Mouse (Mus musculus) splenic B cell, adult 2 months (primary cell): Measurements from ENCODE around the gene Arcn1.
"Not testable (repeated sequence)": the region's sequence is repeated elsewhere in the genome, so short reads cannot be mapped to it uniquely, and the experiment has no call there.

Source experiments
- DNase-seq: peaks from one replicate; pipeline ENCODE4 v3.0.0-alpha.2; 2011; ENCODE audit warnings: low read depth, low spot score
- H3K27me3 ChIP-seq: 2 replicates; pipeline ENCODE4 v1.6.1; 2012; ENCODE audit warnings: mild to moderate bottlenecking, low read length, moderate library complexity, mixed read lengths; ENCODE audit not compliant: control insufficient read depth, poor library complexity, insufficient read depth, severe bottlenecking
- H3K36me3 ChIP-seq: 2 replicates; pipeline ENCODE4 v1.6.1; 2012; ENCODE audit warnings: mild to moderate bottlenecking, low read length, moderate library complexity, mixed read lengths; ENCODE audit not compliant: control insufficient read depth, poor library complexity, insufficient read depth, severe bottlenecking

The Arcn1 gene

GRCm38 (mm10) chr9:44772750-44773651 lies 5.4 kb upstream of the Arcn1 start:
- H3K36me3 ChIP-seq: no peaks in the 10 kb centered on the region; the same call in 1 of the 2 replicates
- peak; percentile 97 for DNase-seq
- H3K27me3 ChIP-seq: no peaks in the 10 kb centered on the region

GRCm38 (mm10) chr9:44772392-44772749 lies 4.7 kb upstream of the Arcn1 start:
- H3K36me3 ChIP-seq: no peaks in the 10 kb centered on the region; the same call in 1 of the 2 replicates
- no peak for DNase-seq
- no peaks in the 10 kb centered on the region for H3K27me3 ChIP-seq

- DNase-seq: no peak
- no peaks in the 10 kb centered on the region for H3K27me3 ChIP-seq
- no peaks in the 10 kb centered on the region; the same call in 1 of the 2 replicates for H3K36me3 ChIP-seq
These were observed 3.7 kb upstream of the Arcn1 start for GRCm38 (mm10) chr9:44771376-44771775.

- not testable (repeated sequence) for H3K27me3 ChIP-seq, DNase-seq, H3K36me3 ChIP-seq
These were observed 367 bp upstream of the Arcn1 start for GRCm38 (mm10) chr9:44768029-44768394.

GRCm38 (mm10) chr9:44760873-44761272 lies 6.8 kb downstream of the Arcn1 start:
- H3K27me3 ChIP-seq: no peaks in the 10 kb centered on the region
- H3K36me3 ChIP-seq: peaks cover 3% of the 10 kb centered on the region; the same call in 1 of the 2 replicates
- DNase-seq: peak; percentile 58

GRCm38 (mm10) chr9:44748473-44748872 lies 19.2 kb downstream of the Arcn1 start:
- no peak for DNase-seq
- Histone ChIP-seq H3K36me3 (peaks cover 37% of the 10 kb centered on the region), H3K27me3 (no peaks in the 10 kb centered on the region)

GRCm38 (mm10) chr9:44747341-44747740 lies 20.3 kb downstream of the Arcn1 start:
- no peak for DNase-seq
- Histone ChIP-seq H3K27me3 (no peaks in the 10 kb centered on the region), H3K36me3 (peaks cover 38% of the 10 kb centered on the region)

GRCm38 (mm10) chr9:44746666-44747065 lies 21.0 kb downstream of the Arcn1 start:
- H3K36me3 ChIP-seq: peaks cover 40% of the 10 kb centered on the region
- DNase-seq: no peak
- no peaks in the 10 kb centered on the region for H3K27me3 ChIP-seq

GRCm38 (mm10) chr9:44745371-44745770 lies 22.3 kb downstream of the Arcn1 start:
- Histone ChIP-seq H3K36me3 (peaks cover 34% of the 10 kb centered on the region), H3K27me3 (no peaks in the 10 kb centered on the region)
- DNase-seq: no peak

GRCm38 (mm10) chr9:44740663-44741192 lies 26.9 kb downstream of the Arcn1 start:
- Histone ChIP-seq H3K36me3 (peaks cover 15% of the 10 kb centered on the region), H3K27me3 (no peaks in the 10 kb centered on the region)
- DNase-seq: no peak

- DNase-seq: no peak
- no peaks in the 10 kb centered on the region; the same call in 1 of the 2 replicates for H3K27me3 ChIP-seq
- H3K36me3 ChIP-seq: peaks cover 3% of the 10 kb centered on the region; the same call in 1 of the 2 replicates
These were observed 30.2 kb downstream of the Arcn1 start for GRCm38 (mm10) chr9:44737240-44737949.

GRCm38 (mm10) chr9:44736301-44736700 lies 31.3 kb downstream of the Arcn1 start:
- Histone ChIP-seq H3K36me3 (no peaks in the 10 kb centered on the region), H3K27me3 (no peaks in the 10 kb centered on the region; the same call in 1 of the 2 replicates)
- DNase-seq: no peak

- no peak for DNase-seq
- H3K36me3 ChIP-seq: no peaks in the 10 kb centered on the region
- H3K27me3 ChIP-seq: no peaks in the 10 kb centered on the region; the same call in 1 of the 2 replicates
These were observed 31.8 kb downstream of the Arcn1 start for GRCm38 (mm10) chr9:44735886-44736285.

- Histone ChIP-seq H3K36me3 (no peaks in the 10 kb centered on the region), H3K27me3 (no peaks in the 10 kb centered on the region; the same call in 1 of the 2 replicates)
- DNase-seq: peak; percentile 70
These were observed 32.8 kb downstream of the Arcn1 start, which contains the start of gene Phldb1 for GRCm38 (mm10) chr9:44734524-44735494. Gene Phldb1 (minus strand): TSS chr9:44735198.
